Mouse (Mus musculus): ENCODE results near the gene Adrb1. TPM values are rescaled to one million over a fixed set of nuclear protein-coding genes. Genes with fewer than 3 reads are reported as not detected.

The Adrb1 gene
- total RNA-seq, 2 experiments from 2014 or later: not detected

- ATAC-seq (replicated peaks; ENCODE audit: poor library complexity, severe bottlenecking): no peak
Observed at GRCm38 (mm10) chr19:56701404-56702033, 20.5 kb upstream of the Adrb1 start.

DNA sequence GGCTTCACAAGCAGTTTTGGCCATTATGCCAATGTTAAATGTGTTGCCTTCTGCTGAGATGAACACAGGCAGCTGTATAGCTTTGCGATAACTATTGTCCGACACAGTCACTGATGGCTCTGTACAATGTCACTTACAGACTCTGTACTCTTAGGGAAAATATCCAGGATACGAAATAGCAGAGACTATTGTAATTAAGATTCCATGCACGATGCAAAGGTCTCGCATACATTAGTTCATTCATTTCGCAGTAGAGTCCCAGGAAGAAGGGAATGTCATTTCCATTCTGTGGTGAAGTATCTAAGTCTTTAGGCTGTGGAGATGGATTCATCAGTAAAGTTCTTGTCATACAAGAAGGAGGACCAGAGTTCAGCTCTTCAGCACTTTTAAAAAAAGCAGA is 20.0 kb upstream of the Adrb1 start:
- no peak for ATAC-seq (replicated peaks; ENCODE audit: poor library complexity, severe bottlenecking)

DNA sequence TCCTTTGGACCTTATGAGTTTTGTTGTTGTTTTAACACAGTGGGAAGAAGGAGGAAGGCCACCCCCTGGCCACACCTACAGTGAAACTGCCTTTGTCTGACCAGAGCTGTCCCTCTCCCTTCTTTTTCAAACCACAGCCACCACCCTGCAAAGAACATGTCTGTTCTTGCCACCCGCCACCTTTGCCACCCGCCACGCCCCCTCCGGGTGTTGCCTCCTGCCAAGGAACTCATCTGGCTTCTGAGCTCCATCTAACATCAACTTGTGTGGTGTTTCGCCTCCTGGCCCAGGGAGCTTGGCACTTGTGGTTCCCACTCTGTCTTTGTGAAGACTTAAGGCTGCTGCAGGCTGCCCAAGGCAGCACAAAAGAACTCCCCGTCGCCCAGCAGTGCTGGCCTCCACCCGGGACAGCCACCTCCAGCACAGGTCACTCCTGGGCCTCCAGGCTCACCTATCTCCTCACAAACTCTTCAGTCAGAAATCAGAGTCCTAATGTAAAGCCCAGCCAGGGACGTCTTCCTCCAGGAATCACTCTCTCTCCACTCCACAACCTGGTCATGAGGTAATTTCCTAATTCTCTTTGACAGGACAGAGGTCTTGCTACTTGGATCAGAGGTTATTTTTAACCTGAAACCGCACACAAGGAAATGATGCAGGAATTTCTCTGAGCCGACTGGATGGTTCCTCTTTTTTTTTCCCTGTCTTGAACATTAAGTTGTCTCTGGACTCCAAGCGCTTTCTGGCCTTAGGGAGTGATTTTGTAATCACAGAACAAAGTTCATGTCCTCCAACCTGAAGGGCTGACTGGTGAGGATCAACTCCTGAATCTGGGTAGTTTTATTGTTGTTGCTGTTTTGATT is 18.5 kb upstream of the Adrb1 start:
- ATAC-seq (replicated peaks; ENCODE audit: poor library complexity, severe bottlenecking): peak; percentile 85

GRCm38 (mm10) chr19:56705026-56705675 is 16.8 kb upstream of the Adrb1 start:
- no peak for ATAC-seq (replicated peaks; ENCODE audit: poor library complexity, severe bottlenecking)

GRCm38 (mm10) chr19:56708794-56709193 is 13.2 kb upstream of the Adrb1 start:
- no peak for ATAC-seq (replicated peaks; ENCODE audit: poor library complexity, severe bottlenecking)

DNA sequence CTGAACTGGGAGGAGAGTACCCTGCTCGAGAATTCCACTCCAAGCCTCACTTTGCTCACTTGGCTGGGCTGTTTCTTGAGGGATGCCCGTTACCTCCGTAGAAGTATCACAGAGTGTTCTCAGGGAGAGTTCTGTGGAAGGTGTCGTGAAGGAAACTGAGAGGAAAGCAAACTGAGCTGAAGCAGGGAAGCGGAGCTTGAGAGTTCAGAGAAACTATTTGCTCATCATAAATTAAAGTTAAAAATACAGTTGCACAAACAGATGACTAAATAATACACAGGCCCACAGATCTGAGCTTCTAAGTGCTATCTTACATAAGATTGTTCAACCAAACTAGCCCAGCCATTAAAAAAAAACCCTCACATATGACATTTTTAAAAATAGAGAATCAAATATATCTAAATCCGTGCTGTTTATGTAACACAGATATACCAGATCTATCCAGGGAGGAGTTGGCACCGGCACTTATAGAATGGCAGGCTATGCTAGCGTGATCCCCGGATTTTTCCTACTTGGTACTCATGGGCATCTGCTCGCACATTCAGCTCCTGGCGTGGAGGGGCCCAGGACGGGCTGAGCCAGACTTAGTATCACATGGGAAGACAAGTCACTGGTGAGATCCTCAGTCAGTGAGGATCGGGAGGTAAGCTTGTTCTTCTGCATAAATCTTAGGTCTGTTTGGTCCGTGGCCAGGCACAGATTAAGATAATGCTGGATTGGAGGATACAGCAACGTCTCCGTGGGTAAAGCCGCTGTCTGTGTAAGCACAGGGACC is 11.7 kb upstream of the Adrb1 start:
- no peak for ATAC-seq (replicated peaks; ENCODE audit: poor library complexity, severe bottlenecking)

DNA sequence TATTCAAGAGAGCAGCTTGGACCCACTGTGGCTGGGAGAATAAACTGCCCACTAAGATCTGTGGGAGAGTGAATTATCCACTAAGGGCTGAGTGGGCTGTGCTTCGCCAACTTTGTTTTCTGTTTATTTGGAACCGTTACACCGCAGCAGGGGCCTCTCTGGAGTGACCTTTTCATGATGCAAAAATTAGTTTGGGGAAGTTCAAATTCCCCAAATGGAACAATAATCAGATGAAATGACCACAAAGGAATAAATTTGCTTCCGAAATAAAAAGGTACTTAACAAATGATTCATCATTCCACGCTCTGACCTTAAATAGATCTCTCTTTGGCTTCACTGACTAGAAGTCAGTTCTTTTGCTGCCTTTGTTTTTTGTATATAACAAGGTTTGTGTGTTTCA is 8.4 kb upstream of the Adrb1 start:
- ATAC-seq (replicated peaks; ENCODE audit: poor library complexity, severe bottlenecking): no peak

- ATAC-seq (replicated peaks; ENCODE audit: poor library complexity, severe bottlenecking): no peak
Observed at GRCm38 (mm10) chr19:56714661-56715170, 7.3 kb upstream of the Adrb1 start.

DNA sequence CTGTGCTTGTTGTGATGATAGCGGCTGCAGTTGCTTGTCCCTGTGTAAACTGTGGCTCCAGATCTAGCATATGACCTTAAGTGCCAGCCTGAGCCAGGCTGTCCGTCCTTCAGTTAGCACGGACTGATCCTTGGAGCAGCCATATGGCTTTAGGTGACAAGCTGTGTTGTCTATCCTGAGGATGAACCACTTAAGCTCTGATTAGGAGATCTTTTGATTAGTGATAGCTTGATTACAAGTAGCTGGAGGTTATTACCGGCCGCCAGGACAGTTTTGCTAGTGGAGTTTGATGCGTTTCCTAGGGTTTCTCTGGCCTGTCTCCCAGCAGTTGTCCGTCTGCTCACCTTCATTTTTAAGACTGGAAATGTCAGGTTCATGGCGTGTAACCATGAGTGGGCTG is 4.0 kb upstream of the Adrb1 start:
- ATAC-seq (replicated peaks; ENCODE audit: poor library complexity, severe bottlenecking): no peak

GRCm38 (mm10) chr19:56720882-56721281 is 1.1 kb upstream of the Adrb1 start:
- no peak for ATAC-seq (replicated peaks; ENCODE audit: poor library complexity, severe bottlenecking)

DNA sequence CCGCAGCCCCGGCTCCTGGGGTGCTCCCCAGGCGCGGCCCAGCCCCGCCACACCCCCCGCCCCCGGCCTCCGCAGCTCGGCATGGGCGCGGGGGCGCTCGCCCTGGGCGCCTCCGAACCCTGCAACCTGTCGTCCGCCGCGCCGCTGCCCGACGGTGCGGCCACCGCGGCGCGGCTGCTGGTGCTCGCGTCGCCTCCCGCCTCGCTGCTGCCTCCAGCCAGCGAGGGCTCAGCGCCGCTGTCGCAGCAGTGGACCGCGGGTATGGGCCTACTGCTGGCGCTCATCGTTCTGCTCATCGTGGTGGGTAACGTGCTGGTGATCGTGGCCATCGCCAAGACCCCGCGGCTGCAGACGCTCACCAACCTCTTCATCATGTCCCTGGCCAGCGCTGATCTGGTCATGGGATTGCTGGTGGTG is 300 bp downstream of the Adrb1 start:
- ATAC-seq (replicated peaks; ENCODE audit: poor library complexity, severe bottlenecking): no peak

DNA sequence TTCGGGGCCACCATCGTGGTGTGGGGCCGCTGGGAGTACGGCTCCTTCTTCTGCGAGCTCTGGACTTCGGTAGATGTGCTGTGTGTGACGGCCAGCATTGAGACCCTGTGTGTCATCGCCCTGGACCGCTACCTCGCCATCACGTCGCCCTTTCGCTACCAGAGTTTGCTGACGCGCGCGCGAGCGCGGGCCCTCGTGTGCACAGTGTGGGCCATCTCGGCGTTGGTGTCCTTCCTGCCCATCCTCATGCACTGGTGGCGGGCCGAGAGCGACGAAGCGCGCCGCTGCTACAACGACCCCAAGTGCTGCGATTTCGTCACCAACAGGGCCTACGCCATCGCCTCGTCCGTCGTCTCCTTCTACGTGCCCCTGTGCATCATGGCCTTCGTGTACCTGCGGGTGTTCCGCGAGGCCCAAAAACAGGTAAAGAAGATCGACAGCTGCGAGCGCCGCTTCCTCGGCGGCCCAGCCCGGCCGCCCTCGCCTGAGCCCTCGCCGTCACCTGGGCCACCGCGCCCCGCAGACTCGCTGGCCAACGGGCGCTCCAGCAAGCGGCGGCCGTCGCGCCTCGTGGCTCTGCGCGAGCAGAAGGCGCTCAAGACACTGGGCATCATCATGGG is 822 bp downstream of the Adrb1 start:
- peak; percentile 16; the same call in 1 of the 2 replicates for ATAC-seq (replicated peaks; ENCODE audit: poor library complexity, severe bottlenecking)

DNA sequence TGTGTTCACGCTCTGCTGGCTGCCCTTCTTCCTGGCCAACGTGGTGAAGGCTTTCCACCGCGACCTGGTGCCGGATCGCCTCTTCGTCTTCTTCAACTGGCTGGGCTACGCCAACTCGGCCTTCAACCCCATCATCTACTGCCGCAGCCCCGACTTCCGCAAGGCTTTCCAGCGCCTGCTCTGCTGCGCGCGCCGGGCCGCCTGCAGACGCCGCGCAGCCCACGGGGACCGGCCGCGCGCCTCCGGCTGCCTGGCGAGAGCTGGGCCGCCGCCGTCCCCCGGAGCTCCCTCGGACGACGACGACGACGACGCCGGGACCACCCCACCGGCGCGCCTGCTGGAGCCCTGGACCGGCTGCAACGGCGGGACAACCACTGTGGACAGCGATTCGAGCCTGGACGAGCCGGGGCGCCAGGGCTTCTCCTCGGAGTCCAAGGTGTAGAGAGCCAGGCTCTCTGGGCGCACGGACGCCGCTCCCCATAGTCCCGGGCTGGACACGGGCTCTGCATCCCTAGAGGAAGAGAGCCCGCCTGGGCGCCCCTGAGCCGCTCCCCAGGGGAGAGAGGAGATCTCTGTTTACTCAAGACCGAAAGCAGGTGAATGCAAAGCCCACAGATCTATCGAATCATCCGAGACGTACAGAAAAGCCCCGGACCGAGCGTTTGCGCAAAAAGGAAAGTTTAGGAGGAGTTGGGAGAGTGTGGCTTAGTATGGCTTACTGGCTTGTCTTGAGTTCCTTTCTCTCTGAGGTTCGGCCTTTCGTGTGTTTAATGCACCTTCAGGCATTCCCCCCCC is 1.5 kb downstream of the Adrb1 start:
- ATAC-seq (replicated peaks; ENCODE audit: poor library complexity, severe bottlenecking): peak; percentile 20; the same call in 1 of the 2 replicates

- ATAC-seq (replicated peaks; ENCODE audit: poor library complexity, severe bottlenecking): no peak
Observed at GRCm38 (mm10) chr19:56724126-56724597, 2.2 kb downstream of the Adrb1 start.

GRCm38 (mm10) chr19:56727170-56727877 is 5.3 kb downstream of the Adrb1 start:
- no peak for ATAC-seq (replicated peaks; ENCODE audit: poor library complexity, severe bottlenecking)

GRCm38 (mm10) chr19:56734033-56734572 is 12.1 kb downstream of the Adrb1 start:
- peak; percentile 63 for ATAC-seq (replicated peaks; ENCODE audit: poor library complexity, severe bottlenecking)

GRCm38 (mm10) chr19:56735747-56736146 is 13.7 kb downstream of the Adrb1 start:
- no peak for ATAC-seq (replicated peaks; ENCODE audit: poor library complexity, severe bottlenecking)

GRCm38 (mm10) chr19:56736287-56736686 is 14.3 kb downstream of the Adrb1 start:
- no peak for ATAC-seq (replicated peaks; ENCODE audit: poor library complexity, severe bottlenecking)
